Mouse (Mus musculus) right cerebral cortex, postnatal 4 days (tissue): ENCODE data around the gene Rnf150.

Experiments
- DNase-seq: peaks from one replicate; pipeline ENCODE4 v3.0.0-alpha.2; 2022

The Rnf150 gene

GRCm38 (mm10) chr8:82889062-82889720, 26.0 kb downstream of the Rnf150 start:
- no peak for DNase-seq

- no peak for DNase-seq
Observed at GRCm38 (mm10) chr8:82895091-82895490, 31.9 kb downstream of the Rnf150 start.

GRCm38 (mm10) chr8:82896796-82897195, 33.6 kb downstream of the Rnf150 start:
- DNase-seq, result no peak

GRCm38 (mm10) chr8:82897628-82898458, 34.7 kb downstream of the Rnf150 start:
- DNase-seq, result no peak

GRCm38 (mm10) chr8:82898459-82898841, 35.3 kb downstream of the Rnf150 start:
- DNase-seq, result no peak

- DNase-seq, result no peak
Observed at GRCm38 (mm10) chr8:82900958-82901357, 37.8 kb downstream of the Rnf150 start.

- no peak for DNase-seq
Observed at GRCm38 (mm10) chr8:82901549-82902138, 38.5 kb downstream of the Rnf150 start.

- no peak for DNase-seq
Observed at GRCm38 (mm10) chr8:82903497-82903896, 40.3 kb downstream of the Rnf150 start.

- DNase-seq, result no peak
Observed at GRCm38 (mm10) chr8:82907271-82907670, 44.1 kb downstream of the Rnf150 start.

GRCm38 (mm10) chr8:82911436-82911835, 48.3 kb downstream of the Rnf150 start:
- DNase-seq, result no peak

- DNase-seq, result no peak
Observed at GRCm38 (mm10) chr8:82912282-82912681, 49.1 kb downstream of the Rnf150 start.

GRCm38 (mm10) chr8:82914543-82914942, 51.4 kb downstream of the Rnf150 start:
- DNase-seq, result no peak

- DNase-seq, result no peak
Observed at GRCm38 (mm10) chr8:82916851-82917539, 53.8 kb downstream of the Rnf150 start.

GRCm38 (mm10) chr8:82917540-82918316, 54.6 kb downstream of the Rnf150 start:
- no peak for DNase-seq

- no peak for DNase-seq
Observed at GRCm38 (mm10) chr8:82919676-82920075, 56.5 kb downstream of the Rnf150 start.

GRCm38 (mm10) chr8:82920124-82920523, 57.0 kb downstream of the Rnf150 start:
- no peak for DNase-seq

GRCm38 (mm10) chr8:82925286-82925685, 62.1 kb downstream of the Rnf150 start:
- no peak for DNase-seq

GRCm38 (mm10) chr8:82926518-82926917, 63.4 kb downstream of the Rnf150 start:
- no peak for DNase-seq

GRCm38 (mm10) chr8:82931554-82931953, 68.4 kb downstream of the Rnf150 start:
- no peak for DNase-seq

GRCm38 (mm10) chr8:82936162-82936561, 73.0 kb downstream of the Rnf150 start:
- no peak for DNase-seq

GRCm38 (mm10) chr8:82936866-82937265, 73.7 kb downstream of the Rnf150 start:
- no peak for DNase-seq

GRCm38 (mm10) chr8:82939912-82940311, 76.8 kb downstream of the Rnf150 start:
- DNase-seq, result no peak
